Mouse (Mus musculus): ENCODE measurements around the gene Tex46. TPM values are rescaled to one million over a fixed set of nuclear protein-coding genes. Genes with fewer than 3 reads are reported as not detected.

Tex46 gene
- total RNA-seq, 2 experiments from 2014 or later: not detected

DNA sequence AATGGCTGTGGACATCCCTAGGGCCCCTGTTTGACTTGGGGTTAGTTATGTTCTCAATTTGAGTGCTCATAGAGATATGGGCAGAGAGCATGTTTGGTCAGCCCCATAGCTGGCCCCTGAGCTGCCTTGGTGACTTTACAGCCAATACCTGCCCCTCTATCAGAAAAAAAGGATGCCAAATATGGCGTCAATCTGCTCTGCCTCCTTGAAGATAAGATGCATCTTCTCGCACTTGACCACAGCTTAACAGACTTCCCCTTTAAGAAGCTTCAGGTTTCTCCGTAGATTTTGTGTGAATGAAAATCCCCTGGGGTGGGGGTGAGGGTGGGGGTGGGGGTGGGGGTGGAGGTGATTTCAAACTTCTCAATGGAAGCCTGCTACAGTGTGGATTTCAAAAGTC, 47.7 kb downstream of the Tex46 start:
- intact Hi-C loops (cut with DNase I): no loop called here

More for the DNA sequence above, 47.7 kb downstream of the Tex46 start:
- DNase-seq (ENCODE audit: low spot score in 2 of 2): no peak

Small RNA genes lying within 50 kb of the gene (microRNA-seq; reads per million reads assigned to microRNA genes)
- not detected for gene Gm22180

Other genes with a start within 250 kb of the Tex46 start
- gene Htr1d, start 186.9 kb upstream of the Tex46 start, total RNA-seq (2021): 1 to 10 TPM; 1.9 to 7.2 TPM
- under 1 TPM; 0.25 to 0.68 TPM for gene 6030445D17Rik, start 148.2 kb upstream of the Tex46 start, total RNA-seq (2021)
- gene Luzp1, start 140.7 kb upstream of the Tex46 start, total RNA-seq (2021): 10 to 100 TPM; 74.6 to 75.0 TPM
- gene Kdm1a, start 7.7 kb upstream of the Tex46 start, total RNA-seq (2021): 10 to 100 TPM; 95.6 to 96.1 TPM
- gene Lactbl1, start 12.2 kb downstream of the Tex46 start, total RNA-seq (2021): under 1 TPM in 1 of 2 experiments, not detected in 1; 0.15 TPM
- gene Ephb2, start 225.6 kb downstream of the Tex46 start, total RNA-seq (2021): 10 to 100 TPM; 16.9 to 18.0 TPM